In the genomic region with DNA sequence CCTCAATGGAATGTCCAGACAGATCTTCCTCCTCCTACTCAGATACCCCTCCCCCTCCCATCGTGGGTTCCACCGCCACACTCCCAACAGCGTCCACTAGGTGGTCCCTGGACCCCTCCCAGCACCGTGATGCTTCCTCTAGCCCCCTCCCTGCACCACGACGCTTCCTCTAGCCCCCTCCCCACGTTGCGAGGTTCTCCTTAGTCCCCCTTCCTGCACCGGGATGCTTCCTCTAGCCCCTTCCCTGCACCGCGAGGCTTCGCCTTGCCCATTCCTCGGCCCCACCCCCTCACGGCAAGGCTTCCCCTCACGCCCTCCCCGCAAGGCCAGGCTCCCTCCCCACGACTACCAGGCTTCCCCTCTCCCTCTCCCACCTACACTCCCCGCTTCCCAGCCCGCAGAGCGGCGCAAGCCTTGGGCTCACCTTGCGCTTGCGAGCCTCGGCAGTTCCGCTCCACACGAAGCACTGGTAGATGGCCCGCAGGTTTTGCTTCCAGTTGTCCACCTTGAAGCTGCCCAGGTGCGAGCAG, we compare ENCODE assay signal across 8 mouse cellular contexts. TPM values are rescaled to one million over a fixed set of nuclear protein-coding genes. Genes with fewer than 3 reads are reported as not detected.
DNase-seq lines count a peak whose midpoint lies in the region; ATAC-seq and TF ChIP-seq lines count a peak whose summit lies in the region.

No protein-coding gene starts in this region.

- peak overlapping the region; percentile 97 for H3K4me3 ChIP-seq in heart, embryonic 11.5 days (ENCODE audit: low read depth, low read length)
- H3K4me3 ChIP-seq in bone marrow macrophage, adult 2 months (ENCODE audit: insufficient read depth, low read length) = peak overlapping the region; percentile 97
- H3K4me3 ChIP-seq in forebrain, embryonic 11.5 days (ENCODE audit: low read depth, low read length) = peak overlapping the region; percentile 68
- peak overlapping the region; percentile 100 for H3K4me3 ChIP-seq in intestine, embryonic 14.5 days (ENCODE audit: low read depth, low read length)
- H3K4me3 ChIP-seq in midbrain, embryonic 16.5 days (ENCODE audit: low read depth, low read length) = peak overlapping the region; percentile 100

- DNase-seq in heart, postnatal 36 days = no peak
- DNase-seq in forebrain, embryonic 11.5 days (ENCODE audit: low spot score) = peak; percentile 89
- peak; percentile 94 for DNase-seq in intestine, embryonic 14.5 days (ENCODE audit: low spot score)
- DNase-seq in liver = peak; percentile 64
- peak; percentile 84 for DNase-seq in testis, postnatal 10 days (ENCODE audit: low spot score)

- intact Hi-C loops in heart, postnatal 36 days (cut with DNase I) = loop anchor here (5.0 kb wide), 1 partner anchor 313 kb away; a partner anchor contains a TSS

- H3K4me1 ChIP-seq in heart, embryonic 11.5 days (ENCODE audit: control insufficient read depth, insufficient read depth, low read length) = peaks cover 13% of the 10 kb centered on the region
- peaks cover 17% of the 10 kb centered on the region for H3K4me1 ChIP-seq in bone marrow macrophage, adult 2 months (ENCODE audit: control insufficient read depth, insufficient read depth, low read length)
- H3K4me1 ChIP-seq in forebrain, embryonic 11.5 days (replicated peaks; ENCODE audit: control insufficient read depth, insufficient read depth, low read length) = peaks cover 7% of the 10 kb centered on the region; the same call in 1 of the 2 replicates
- peaks cover 21% of the 10 kb centered on the region for H3K4me1 ChIP-seq in intestine, embryonic 14.5 days (replicated peaks; ENCODE audit: control insufficient read depth, insufficient read depth, low read length)
- peaks cover 45% of the 10 kb centered on the region for H3K4me1 ChIP-seq in midbrain, embryonic 16.5 days (ENCODE audit: control insufficient read depth, insufficient read depth, low read length)

- TF ChIP-seq POLR2A in bone marrow macrophage, adult 2 months (IDR thresholded peaks at IDR 0.05; ENCODE audit: borderline replicate concordance, low read depth, low read length) = no peak

- peak overlapping the region; percentile 99 for H3K9ac ChIP-seq in heart, embryonic 11.5 days (ENCODE audit: low read depth, low read length)
- H3K9ac ChIP-seq in forebrain, embryonic 11.5 days (ENCODE audit: low read length) = peak overlapping the region; percentile 89
- H3K9ac ChIP-seq in intestine, embryonic 14.5 days (ENCODE audit: low read length) = peak overlapping the region; percentile 99
- peak overlapping the region; percentile 100 for H3K9ac ChIP-seq in midbrain, embryonic 16.5 days (ENCODE audit: low read depth, low read length)

- no peaks in the 10 kb centered on the region for H3K36me3 ChIP-seq in heart, embryonic 11.5 days (ENCODE audit: control insufficient read depth, insufficient read depth, low read length)
- no peaks in the 10 kb centered on the region; the same call in 1 of the 2 replicates for H3K36me3 ChIP-seq in forebrain, embryonic 11.5 days (ENCODE audit: control insufficient read depth, insufficient read depth, low read length)
- H3K36me3 ChIP-seq in intestine, embryonic 14.5 days (ENCODE audit: control insufficient read depth, insufficient read depth, low read length) = no peaks in the 10 kb centered on the region
- H3K36me3 ChIP-seq in midbrain, embryonic 16.5 days (ENCODE audit: control insufficient read depth, insufficient read depth, low read length) = no peaks in the 10 kb centered on the region

- no peaks in the 10 kb centered on the region for H3K27me3 ChIP-seq in heart, embryonic 11.5 days (ENCODE audit: control insufficient read depth, insufficient read depth, low read length)
- no peaks in the 10 kb centered on the region for H3K27me3 ChIP-seq in forebrain, embryonic 11.5 days (ENCODE audit: control insufficient read depth, insufficient read depth, low read length)
- H3K27me3 ChIP-seq in intestine, embryonic 14.5 days (replicated peaks; ENCODE audit: control insufficient read depth, insufficient read depth, low read length) = no peaks in the 10 kb centered on the region
- H3K27me3 ChIP-seq in midbrain, embryonic 16.5 days (ENCODE audit: control insufficient read depth, insufficient read depth, low read depth, low read length) = no peaks in the 10 kb centered on the region

- under 1% methylated on average over 28 of the region's 28 CpGs for WGBS in heart, embryonic 11.5 days (ENCODE audit: insufficient replicate concordance)
- WGBS in forebrain, embryonic 11.5 days = under 1% methylated on average over 28 of the region's 28 CpGs
- under 1% methylated on average over 28 of the region's 28 CpGs for WGBS in intestine, embryonic 14.5 days
- WGBS in midbrain, embryonic 16.5 days = 0% methylated on average over 27 of the region's 28 CpGs

- H3K27ac ChIP-seq in heart, embryonic 11.5 days (ENCODE audit: low read depth, low read length) = peak overlapping the region; percentile 94
- H3K27ac ChIP-seq in bone marrow macrophage, adult 2 months (ENCODE audit: insufficient read depth, low read depth, low read length) = peak overlapping the region; percentile 52
- H3K27ac ChIP-seq in forebrain, embryonic 11.5 days (ENCODE audit: low read depth, low read length) = peak overlapping the region; percentile 79
- H3K27ac ChIP-seq in intestine, embryonic 14.5 days (ENCODE audit: low read depth) = peak overlapping the region; percentile 98
- H3K27ac ChIP-seq in midbrain, embryonic 16.5 days (ENCODE audit: low read length) = peak overlapping the region; percentile 99

- TF ChIP-seq CTCF in bone marrow macrophage, adult 2 months (IDR thresholded peaks at IDR 0.05; ENCODE audit: low read depth, low read length) = 0 out of 2 replicates have a peak, but pooled peaks have one; percentile 8

- peak overlapping the region; percentile 73 for H3K4me2 ChIP-seq in heart, embryonic 11.5 days
- H3K4me2 ChIP-seq in forebrain, embryonic 11.5 days (ENCODE audit: low read depth, low read length, severe bottlenecking) = peak overlapping the region; percentile 62
- peak overlapping the region; percentile 53 for H3K4me2 ChIP-seq in intestine, embryonic 14.5 days (ENCODE audit: low read length)
- H3K4me2 ChIP-seq in midbrain, embryonic 16.5 days (ENCODE audit: low read length) = peak overlapping the region; percentile 59

- ATAC-seq in heart, embryonic 11.5 days (replicated peaks; ENCODE audit: insufficient number of reproducible peaks, low FRiP score, low TSS enrichment) = peak; percentile 32
- ATAC-seq in forebrain, embryonic 11.5 days (replicated peaks; ENCODE audit: low FRiP score) = peak; percentile 36
- peak; percentile 38 for ATAC-seq in intestine, embryonic 14.5 days (replicated peaks; ENCODE audit: low FRiP score, low TSS enrichment, low read depth)
- peak; percentile 46 for ATAC-seq in midbrain, embryonic 16.5 days

- H3K9me3 ChIP-seq in heart, embryonic 11.5 days (replicated peaks; ENCODE audit: control insufficient read depth, low read length) = no peaks in the 10 kb centered on the region
- no peaks in the 10 kb centered on the region for H3K9me3 ChIP-seq in forebrain, embryonic 11.5 days (ENCODE audit: control insufficient read depth, low read length)
- no peaks in the 10 kb centered on the region for H3K9me3 ChIP-seq in intestine, embryonic 14.5 days (ENCODE audit: control insufficient read depth, low read length)
- H3K9me3 ChIP-seq in midbrain, embryonic 16.5 days (replicated peaks; ENCODE audit: control insufficient read depth, low read length, poor library complexity, severe bottlenecking) = no peaks in the 10 kb centered on the region

RNA-seq across cellular contexts. Expression of a gene that starts 0.5 kb away (rescaled TPM):
- 95.0 and 111 TPM in 2 replicates for polyA plus RNA-seq in heart, embryonic 11.5 days (2014; fragmentation: Nextera tagmentation; extraction: Ambion mirVana)
- total RNA-seq in heart, postnatal 36 days (2021) = 10 to 100 TPM; 29.9 to 37.4 TPM
- 23.5 and 28.1 TPM in 2 replicates for polyA plus RNA-seq in bone marrow macrophage, adult 2 months (2012; ENCODE audit: insufficient read depth, insufficient read length, missing spikeins)
- 259 and 277 TPM in 2 replicates for polyA plus RNA-seq in forebrain, embryonic 11.5 days (2014; fragmentation: Nextera tagmentation; extraction: Ambion mirVana)
- polyA plus RNA-seq in intestine, embryonic 14.5 days (2014; fragmentation: Nextera tagmentation; extraction: Ambion mirVana) = 163 TPM in 2 replicates
- polyA plus RNA-seq in midbrain, embryonic 16.5 days (2015; fragmentation: Nextera tagmentation; extraction: Ambion mirVana) = 439 and 447 TPM in 2 replicates

RNA-seq across cellular contexts. Expression of a gene that starts 33.0 kb away (rescaled TPM):
- polyA plus RNA-seq in heart, embryonic 11.5 days (2014; fragmentation: Nextera tagmentation; extraction: Ambion mirVana) = not detected in 2 replicates
- total RNA-seq in heart, postnatal 36 days (2021) = 1 to 10 TPM; 1.7 TPM
- polyA plus RNA-seq in bone marrow macrophage, adult 2 months (2012; ENCODE audit: insufficient read depth, insufficient read length, missing spikeins) = not detected in 2 replicates
- not detected in 2 replicates for polyA plus RNA-seq in forebrain, embryonic 11.5 days (2014; fragmentation: Nextera tagmentation; extraction: Ambion mirVana)
- polyA plus RNA-seq in intestine, embryonic 14.5 days (2014; fragmentation: Nextera tagmentation; extraction: Ambion mirVana) = not detected in 2 replicates
- 0.12 and 0.18 TPM in 2 replicates for polyA plus RNA-seq in midbrain, embryonic 16.5 days (2015; fragmentation: Nextera tagmentation; extraction: Ambion mirVana)

RNA-seq across cellular contexts. Expression of a gene that starts 47.8 kb away (rescaled TPM):
- 1.4 and 2.2 TPM in 2 replicates for polyA plus RNA-seq in heart, embryonic 11.5 days (2014; fragmentation: Nextera tagmentation; extraction: Ambion mirVana)
- total RNA-seq in heart, postnatal 36 days (2021) = under 1 TPM; 0.86 to 0.89 TPM
- polyA plus RNA-seq in bone marrow macrophage, adult 2 months (2012; ENCODE audit: insufficient read depth, insufficient read length, missing spikeins) = 42.2 and 43.2 TPM in 2 replicates
- 0.83 and 1.0 TPM in 2 replicates for polyA plus RNA-seq in forebrain, embryonic 11.5 days (2014; fragmentation: Nextera tagmentation; extraction: Ambion mirVana)
- polyA plus RNA-seq in intestine, embryonic 14.5 days (2014; fragmentation: Nextera tagmentation; extraction: Ambion mirVana) = 2.3 and 3.1 TPM in 2 replicates
- polyA plus RNA-seq in midbrain, embryonic 16.5 days (2015; fragmentation: Nextera tagmentation; extraction: Ambion mirVana) = 0.94 and 1.2 TPM in 2 replicates

Comparison
In these comparisons a context has a peak if more than half of its experiments do, and no peak if none do; other contexts are left out.
1. DNase-seq: peak in forebrain, embryonic 11.5 days (single experiment), intestine, embryonic 14.5 days (single experiment), liver (single experiment) and testis, postnatal 10 days (single experiment); none in heart, postnatal 36 days (0 of 2).
2. RNA of a gene that starts 47.8 kb away (polyA plus RNA-seq): 42.2 to 43.2 TPM in bone marrow macrophage, adult 2 months; 2.3 to 3.1 TPM in intestine, embryonic 14.5 days, 1.4 to 2.2 TPM in heart, embryonic 11.5 days, 0.94 to 1.2 TPM in midbrain, embryonic 16.5 days and 0.83 to 1.0 TPM in forebrain, embryonic 11.5 days; every median in the first group is over 10 times any median in the second.
3. Peak in every context shown above with its lines, with median percentiles within 50 percentile points of each other: ATAC-seq, H3K27ac ChIP-seq, H3K4me2 ChIP-seq, H3K4me3 ChIP-seq and H3K9ac ChIP-seq.